Mouse (Mus musculus) inflammation-experienced regulatory T-cells (primary cell): Measurements from ENCODE around the gene Dhx36. TPM values are rescaled to one million over a fixed set of nuclear protein-coding genes. Genes with fewer than 3 reads are reported as not detected.

ENCODE experiments used
- polyA plus RNA-seq, 2 experiments: library from polyadenylated mRNA; unstranded; fragments of 100-300 nt; shearing (Covaris generic); gene quantifications; one replicate each; pipeline ENCODE4 v1.2.1; 2017

Dhx36 gene
- polyA plus RNA-seq: 10 to 100 TPM; 39.1 to 39.7 TPM

GRCm38 (mm10) chr3:62506488-62507205 lies at the start of gene Dhx36:
Gene Dhx36, minus strand, starts transcription at chr3:62507004.

Other genes with a start within 250 kb of the Dhx36 start
- 1 to 10 TPM in 1 of 2 experiments, under 1 TPM in 1; 0.53 to 2.5 TPM for gene Arhgef26, start 168.7 kb downstream of the Dhx36 start, polyA plus RNA-seq
- gene Gpr149, start 98.1 kb upstream of the Dhx36 start, polyA plus RNA-seq: under 1 TPM in 1 of 2 experiments, not detected in 1; 0.06 TPM